Mouse (Mus musculus) G1E (cell line): ENCODE measurements around the gene Plce1.

Source experiments
- CTCF ChIP-seq: IDR thresholded peaks from 2 replicates; pipeline ENCODE4 v1.5.1; 2012; ENCODE audit warnings: low read depth, low read length, inconsistent platforms, mixed read lengths
- GATA1 ChIP-seq: IDR thresholded peaks from 2 replicates; pipeline ENCODE4 v1.6.1; 2012; ENCODE audit warnings: borderline replicate concordance, low read length, inconsistent platforms, mixed read lengths
- GATA2 ChIP-seq: IDR thresholded peaks from 2 replicates; pipeline ENCODE4 v1.6.1; 2012; ENCODE audit warnings: low read depth, low read length, inconsistent platforms, borderline replicate concordance
- POLR2AphosphoS5 ChIP-seq: IDR thresholded peaks from 2 replicates; pipeline ENCODE4 v1.6.1; 2012; ENCODE audit warnings: low read depth, low read length, inconsistent platforms; ENCODE audit not compliant: insufficient replicate concordance
- TAL1 ChIP-seq: conservative IDR thresholded peaks from 2 replicates; pipeline ENCODE4 v1.6.1; 2012; ENCODE audit warnings: low read depth, low read length, inconsistent platforms, mixed read lengths

- TF ChIP-seq GATA1 (no peak), CTCF (no peak), POLR2AphosphoS5 (no peak), TAL1 (no peak), GATA2 (no peak)
Observed at GRCm38 (mm10) chr19:38627075-38627768, 146.3 kb downstream of the Plce1 start.
